Mouse (Mus musculus): Measurements from ENCODE around the gene Rilp.

DNA sequence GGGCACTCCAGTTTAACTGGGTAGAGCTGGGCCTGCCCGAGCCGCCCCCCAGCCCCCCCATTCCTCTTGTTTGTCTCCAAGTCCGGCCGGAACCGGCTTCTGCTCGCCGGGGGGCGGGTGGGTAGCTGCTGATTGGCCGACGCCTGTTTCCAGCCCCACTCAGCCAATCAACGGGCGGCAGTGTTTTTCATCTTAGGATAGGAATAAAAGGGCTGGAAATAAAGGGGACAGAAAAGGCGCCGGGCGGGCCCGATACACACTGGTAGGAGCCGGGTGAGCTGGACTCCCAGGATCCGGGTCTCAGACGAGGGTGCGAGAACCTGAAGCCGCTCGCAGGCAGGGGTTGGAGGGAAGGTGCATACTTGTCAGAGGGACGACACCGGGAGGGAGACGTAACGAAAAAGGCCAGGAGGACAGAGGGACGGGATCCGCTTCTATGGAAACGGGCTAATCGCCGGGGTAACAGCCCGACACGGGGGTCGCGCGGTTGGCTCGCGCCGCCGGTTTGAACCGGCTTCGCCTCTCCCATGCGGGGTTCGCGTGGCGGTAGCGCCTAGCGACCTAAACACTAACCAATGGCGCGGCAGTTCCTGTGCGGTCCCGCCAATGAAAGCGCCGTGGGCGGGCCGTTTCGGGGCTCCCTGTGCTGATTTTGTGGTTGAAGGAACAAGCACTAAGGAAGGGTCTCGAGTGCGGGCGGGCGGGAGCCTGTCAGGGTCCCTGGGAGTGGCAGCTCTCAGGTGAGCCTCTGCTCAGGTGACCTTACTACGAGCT, 21.8 kb downstream of the Rilp start, which contains the start of gene Slc43a2:
- TF ChIP-seq CTCF (IDR thresholded peaks at IDR 0.05 in 2 of 3, conservative IDR thresholded peaks at IDR 0.05 in 1 of 3; ENCODE audit: control insufficient read depth in 1 of 3, insufficient read depth in 1 of 3, low read depth in 2 of 3, low read length in 3 of 3, poor library complexity in 1 of 3, severe bottlenecking in 1 of 3): no peak
- TF ChIP-seq JUND (IDR thresholded peaks at IDR 0.05; ENCODE audit: low read depth, low read length): no peak
- no peak for TF ChIP-seq MEF2A (IDR thresholded peaks at IDR 0.05; ENCODE audit: extremely low read depth, insufficient replicate concordance, low read depth, low read length, poor library complexity, severe bottlenecking)
- TF ChIP-seq ELF1 (IDR thresholded peaks at IDR 0.05; ENCODE audit: low read depth, low read length): peak; percentile 59
- no peak for TF ChIP-seq GATA1 (IDR thresholded peaks at IDR 0.05; ENCODE audit: low read depth, low read length)
- peak; percentile 89 for TF ChIP-seq MXI1 (IDR thresholded peaks at IDR 0.05; ENCODE audit: low read depth, low read length)
- TF ChIP-seq BHLHE40 (IDR thresholded peaks at IDR 0.05; ENCODE audit: borderline replicate concordance, low read depth, low read length): no peak
- no peak for TF ChIP-seq MAFK (IDR thresholded peaks at IDR 0.05; ENCODE audit: borderline replicate concordance, low read depth, low read length)

Measured in MEL (cell line).